Mouse (Mus musculus) stomach, postnatal 0 days (tissue): ENCODE results near the gene Kncn.

Experiments
- CTCF ChIP-seq: IDR thresholded peaks from 2 replicates; pipeline ENCODE4 v1.5.1; 2016; ENCODE audit warnings: antibody characterized with exemption, low read depth, mild to moderate bottlenecking, moderate library complexity
- EP300 ChIP-seq: optimal IDR thresholded peaks from 2 replicates; pipeline ENCODE3; 2016; ENCODE audit warnings: antibody characterized with exemption

GRCm38 (mm10) chr4:115839956-115840355, 44.2 kb upstream of the Kncn start:
- TF ChIP-seq CTCF (no peak), EP300 (no peak)
